Mouse (Mus musculus) stomach, postnatal 0 days (tissue): ENCODE data around the gene Ahcy.

Experiments used
- CTCF ChIP-seq: IDR thresholded peaks from 2 replicates; pipeline ENCODE4 v1.5.1; 2016; ENCODE audit warnings: antibody characterized with exemption, low read depth, mild to moderate bottlenecking, moderate library complexity
- EP300 ChIP-seq: optimal IDR thresholded peaks from 2 replicates; pipeline ENCODE3; 2016; ENCODE audit warnings: antibody characterized with exemption

DNA sequence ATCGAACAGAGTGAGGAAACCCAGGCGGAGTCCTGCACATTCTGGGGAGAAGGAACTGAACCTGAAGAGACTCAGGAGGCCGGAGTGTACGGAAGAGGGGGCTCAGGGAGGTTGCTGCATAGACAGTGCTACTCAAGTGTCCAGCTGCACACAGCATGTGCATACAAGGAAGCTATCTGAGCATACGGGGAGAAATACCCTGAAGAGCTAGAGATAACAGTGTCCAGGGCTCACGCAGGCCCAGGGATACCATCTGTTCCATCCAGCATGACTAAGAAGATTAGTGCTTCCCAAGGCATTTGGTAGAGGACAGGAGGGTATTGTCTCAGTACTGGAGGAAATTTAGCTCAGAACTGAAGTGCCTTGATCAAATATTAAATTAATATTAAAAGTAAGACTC lies 29.3 kb upstream of the Ahcy start:
- TF ChIP-seq CTCF (no peak), EP300 (no peak)
